Mouse (Mus musculus) stomach, postnatal 0 days (tissue): ENCODE measurements around the gene Tmed4. TPM values are rescaled to one million over a fixed set of nuclear protein-coding genes. Genes with fewer than 3 reads are reported as not detected.

Source experiments
- ATAC-seq: fragments of 200-750 bp; cut with Nextera tagmentation; 2 replicates; pipeline ENCODE4 v1.8.0; 2017; ENCODE audit not compliant: low FRiP score, low TSS enrichment
- DNase-seq: peaks from one replicate; pipeline ENCODE4 v3.0.0-alpha.2; 2016; ENCODE audit warnings: low spot score
- H3K27ac ChIP-seq: fragments of 300-500 bp; sonication (generic); replicated peaks from 2 replicates; pipeline ENCODE4 v1.5.1; 2014; ENCODE audit warnings: mild to moderate bottlenecking, control low read depth
- H3K27me3 ChIP-seq: fragments of 300-500 bp; sonication (generic); 2 replicates; pipeline ENCODE4 v1.6.1; 2014; ENCODE audit warnings: low read length; ENCODE audit not compliant: control insufficient read depth, insufficient read depth
- H3K36me3 ChIP-seq: fragments of 300-500 bp; sonication (generic); 2 replicates; pipeline ENCODE4 v1.6.1; 2014; ENCODE audit warnings: low read length, mixed read lengths; ENCODE audit not compliant: control insufficient read depth, insufficient read depth
- H3K4me1 ChIP-seq: fragments of 300-500 bp; sonication (generic); replicated peaks from 2 replicates; pipeline ENCODE4 v1.6.1; 2014; ENCODE audit warnings: antibody characterized with exemption; ENCODE audit not compliant: control insufficient read depth, insufficient read depth
- H3K4me2 ChIP-seq: fragments of 300-500 bp; sonication (generic); replicated peaks from 2 replicates; pipeline ENCODE4 v1.6.1; 2014; ENCODE audit warnings: low read depth, mild to moderate bottlenecking, control low read depth, moderate library complexity
- H3K4me3 ChIP-seq: fragments of 300-500 bp; sonication (generic); 2 replicates; pipeline ENCODE4 v1.5.1; 2014; ENCODE audit warnings: low read depth, low read length, control low read depth
- H3K9ac ChIP-seq: fragments of 300-500 bp; sonication (generic); 2 replicates; pipeline ENCODE4 v1.6.1; 2014; ENCODE audit warnings: mild to moderate bottlenecking, low read length, control low read depth, mixed read lengths
- H3K9me3 ChIP-seq: fragments of 300-500 bp; sonication (generic); 2 replicates; pipeline ENCODE4 v1.6.1; 2016; ENCODE audit warnings: low read length; ENCODE audit not compliant: control insufficient read depth
- CTCF ChIP-seq: IDR thresholded peaks from 2 replicates; pipeline ENCODE4 v1.5.1; 2016; ENCODE audit warnings: antibody characterized with exemption, low read depth, mild to moderate bottlenecking, moderate library complexity
- EP300 ChIP-seq: optimal IDR thresholded peaks from 2 replicates; pipeline ENCODE3; 2016; ENCODE audit warnings: antibody characterized with exemption
- WGBS: fragments of 180-500 bp; shearing (Covaris S2); extraction: QIAGEN DNeasy Blood & Tissue Kit; methylation state at CpG from one replicate; pipeline ENCODE4 v1.1.7; 2014; 5-methylcytosine and 5-hydroxymethylcytosine counted together
- polyA plus RNA-seq: library from polyadenylated mRNA; unstranded; fragments of >200 nt; fragmentation: Nextera tagmentation; extraction: Ambion mirVana; gene quantifications from 2 replicates; pipeline ENCODE4 v1.2.1, GENCODE M21; 2015

Tmed4 gene
- polyA plus RNA-seq, 1 experiment from 2014 or later: 99.8 TPM

DNA sequence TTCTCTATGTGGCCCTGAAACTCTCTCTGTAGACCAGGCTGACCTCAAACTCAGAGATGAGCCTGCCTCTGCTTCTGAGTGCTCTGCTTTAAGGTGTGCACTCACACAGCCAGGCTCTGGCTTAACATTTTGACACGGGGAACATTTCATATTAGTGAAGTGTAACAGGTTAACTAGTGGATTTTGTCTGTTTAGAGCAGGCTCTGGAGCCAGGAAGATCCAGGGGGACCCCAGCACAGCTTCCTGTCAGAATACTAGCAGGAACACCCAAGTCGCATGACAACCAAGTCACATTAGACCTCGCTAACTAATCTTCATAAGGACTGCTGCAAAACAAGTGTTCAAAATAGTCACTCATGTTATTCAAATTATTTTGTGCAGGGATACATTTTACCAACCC lies 16.2 kb upstream of the Tmed4 start:
- Histone ChIP-seq H3K9me3 (no peaks in the 10 kb centered on the region), H3K27me3 (no peaks in the 10 kb centered on the region), H3K36me3 (no peaks in the 10 kb centered on the region), H3K4me2 (peak overlapping the region; percentile 68), H3K9ac (peak overlapping the region; percentile 80; the same call in 1 of the 2 replicates), H3K4me3 (peak overlapping the region; percentile 74), H3K4me1 (no peaks in the 10 kb centered on the region), H3K27ac (peak overlapping the region; percentile 98; the same call in 1 of the 2 replicates)
- ATAC-seq: no peak
- 36% methylated on average over 3 of the region's 3 CpGs for WGBS
- TF ChIP-seq CTCF (no peak), EP300 (no peak)
- no peak for DNase-seq

DNA sequence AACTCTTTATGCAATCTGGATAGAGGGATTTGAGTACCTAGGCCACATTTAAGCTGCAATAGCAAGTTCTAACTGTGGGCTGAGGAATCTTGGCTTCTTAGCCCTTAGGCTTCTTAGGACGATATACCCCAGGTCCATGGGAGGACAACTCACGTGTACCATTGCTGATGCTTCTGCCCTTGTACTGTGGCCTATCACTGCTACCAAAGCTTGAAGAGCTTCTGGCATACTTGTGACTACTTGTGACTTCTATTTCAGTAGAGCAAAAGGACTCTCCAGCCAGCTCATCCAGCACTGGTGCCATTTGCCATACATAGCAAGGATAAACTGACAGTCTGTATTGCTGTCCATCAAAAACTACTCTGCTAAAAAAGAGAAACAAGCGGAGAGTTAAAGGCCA lies 15.5 kb upstream of the Tmed4 start:
- no peak overlapping the region for H3K4me2 ChIP-seq
- TF ChIP-seq CTCF: no peak
- no peak overlapping the region for H3K9ac ChIP-seq

DNA sequence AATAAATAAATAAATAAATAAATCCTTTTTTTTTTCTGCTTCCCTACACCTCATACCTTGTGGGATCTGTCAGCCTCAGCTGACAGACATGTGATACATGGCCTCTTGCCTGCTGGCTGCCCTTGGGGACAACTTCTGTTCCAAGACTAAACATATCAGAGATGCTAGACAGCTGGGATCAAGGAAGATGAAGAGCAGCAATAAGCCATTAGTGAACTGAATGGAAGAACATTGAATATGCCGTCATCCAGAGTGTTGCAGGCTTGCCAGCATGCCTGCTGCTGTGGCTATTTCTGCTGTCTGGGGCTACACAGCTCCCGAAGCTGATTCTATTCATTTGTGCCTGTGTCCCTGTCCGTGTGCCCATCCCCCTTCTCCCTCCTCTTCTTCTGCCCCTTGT lies 8.3 kb upstream of the Tmed4 start:
- Histone ChIP-seq H3K9me3 (no peaks in the 10 kb centered on the region; the same call in 1 of the 2 replicates), H3K36me3 (no peaks in the 10 kb centered on the region), H3K27ac (no peak overlapping the region), H3K4me1 (no peaks in the 10 kb centered on the region), H3K9ac (no peak overlapping the region), H3K4me2 (no peak overlapping the region), H3K4me3 (no peak overlapping the region), H3K27me3 (no peaks in the 10 kb centered on the region)
- ATAC-seq (no peak), DNase-seq (no peak)
- WGBS: 62% methylated on average over 3 of the region's 3 CpGs
- TF ChIP-seq CTCF (no peak), EP300 (no peak)

More for the DNA sequence above, 15.5 kb upstream of the Tmed4 start:
- DNase-seq: no peak
- H3K27me3 ChIP-seq: no peaks in the 10 kb centered on the region
- no peaks in the 10 kb centered on the region for H3K36me3 ChIP-seq
- no peaks in the 10 kb centered on the region for H3K4me1 ChIP-seq
- no peak for ATAC-seq
- H3K4me3 ChIP-seq: no peak overlapping the region
- no peaks in the 10 kb centered on the region for H3K9me3 ChIP-seq
- WGBS: 94% methylated on average over 3 of the region's 3 CpGs
- no peak overlapping the region for H3K27ac ChIP-seq

DNA sequence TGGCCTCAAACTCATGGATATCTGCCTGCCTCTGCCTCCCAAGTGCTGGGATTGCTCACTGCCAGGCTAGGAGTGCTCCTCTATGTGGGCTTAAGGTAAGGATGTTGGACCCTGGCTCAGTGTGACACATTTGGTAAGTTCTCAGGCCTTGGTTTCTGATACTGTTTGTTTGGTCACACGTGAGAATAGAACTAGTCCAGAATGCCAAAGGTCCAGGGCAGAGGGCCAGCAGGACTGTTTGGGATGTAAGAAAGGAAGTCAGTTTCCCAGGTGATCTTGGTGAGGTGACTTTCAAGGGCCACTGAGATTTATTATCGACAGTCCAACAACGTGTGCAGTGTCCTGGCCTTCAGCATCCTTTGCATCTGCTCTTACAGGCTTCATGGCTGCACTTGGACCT lies 1.8 kb upstream of the Tmed4 start:
- no peak for ATAC-seq
- Histone ChIP-seq H3K36me3 (0 out of 2 replicates have a peak, but pooled peaks cover under 1% of the 10 kb centered on the region), H3K27me3 (no peaks in the 10 kb centered on the region), H3K9ac (no peak overlapping the region), H3K4me3 (no peak overlapping the region), H3K9me3 (no peaks in the 10 kb centered on the region; the same call in 1 of the 2 replicates), H3K27ac (no peak overlapping the region), H3K4me1 (peaks cover 5% of the 10 kb centered on the region; the same call in 1 of the 2 replicates), H3K4me2 (no peak overlapping the region)
- no peak for DNase-seq
- TF ChIP-seq EP300: no peak
- 74% methylated on average over 3 of the region's 3 CpGs for WGBS

DNA sequence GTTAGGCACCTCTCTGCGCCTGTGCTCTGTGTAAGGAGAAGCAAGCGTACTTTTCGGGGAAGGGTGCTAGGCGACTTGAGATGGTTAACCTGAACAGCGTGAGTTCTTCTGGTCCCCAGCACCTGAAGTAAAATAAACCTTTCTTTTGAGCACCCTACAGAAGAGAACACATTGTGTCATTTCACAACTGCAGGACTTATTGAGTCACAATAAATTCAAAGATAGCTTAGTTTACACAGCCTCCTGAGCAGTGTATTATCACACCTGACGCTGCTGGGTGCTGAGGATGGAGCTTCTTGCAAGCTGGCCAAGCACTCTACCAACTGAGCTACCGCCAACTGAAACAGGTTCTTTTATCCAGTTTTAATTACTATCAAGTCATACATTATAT lies 419 bp upstream of the Tmed4 start:
- H3K27me3 ChIP-seq: no peaks in the 10 kb centered on the region
- 21% methylated on average over 7 of the region's 7 CpGs for WGBS
- no peaks in the 10 kb centered on the region for H3K9me3 ChIP-seq
- H3K4me1 ChIP-seq: peaks cover 5% of the 10 kb centered on the region; the same call in 1 of the 2 replicates
- no peak for TF ChIP-seq EP300
- TF ChIP-seq CTCF: no peak
- peak overlapping the region; percentile 84 for H3K4me3 ChIP-seq
- peak overlapping the region; percentile 87; the same call in 1 of the 2 replicates for H3K9ac ChIP-seq
- peak overlapping the region; percentile 92 for H3K4me2 ChIP-seq
- no peak for DNase-seq
- ATAC-seq: peak; percentile 65; the same call in 1 of the 2 replicates
- peak overlapping the region; percentile 75 for H3K27ac ChIP-seq
- peaks cover 5% of the 10 kb centered on the region; the same call in 1 of the 2 replicates for H3K36me3 ChIP-seq

DNA sequence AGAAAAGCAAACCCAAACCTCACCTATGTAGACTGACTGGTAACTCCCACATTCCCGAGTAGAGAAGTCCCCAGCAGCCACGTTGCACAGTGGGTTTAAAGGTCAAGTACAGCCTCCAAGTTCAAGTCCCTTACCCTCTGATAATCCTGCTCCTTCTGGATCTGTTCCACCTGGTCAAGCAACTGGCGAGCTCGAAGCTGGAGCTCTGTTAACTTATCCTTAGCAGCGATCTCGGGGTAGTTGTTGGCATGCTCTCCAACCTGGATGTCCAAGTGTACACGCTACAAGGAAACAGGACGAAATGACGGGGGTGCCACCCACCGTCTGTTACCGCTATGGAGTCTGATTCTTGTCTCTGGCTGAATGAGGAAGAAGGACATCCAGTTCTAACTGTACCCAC lies 1.1 kb downstream of the Tmed4 start:
- Histone ChIP-seq H3K4me3 (peak overlapping the region; percentile 84), H3K9ac (peak overlapping the region; percentile 87; the same call in 1 of the 2 replicates), H3K27me3 (no peaks in the 10 kb centered on the region), H3K36me3 (peaks cover 5% of the 10 kb centered on the region; the same call in 1 of the 2 replicates), H3K4me2 (peak overlapping the region; percentile 92), H3K9me3 (no peaks in the 10 kb centered on the region), H3K27ac (peak overlapping the region; percentile 56; the same call in 1 of the 2 replicates), H3K4me1 (peaks cover 5% of the 10 kb centered on the region; the same call in 1 of the 2 replicates)
- TF ChIP-seq CTCF (no peak), EP300 (no peak)
- 33% methylated on average over 11 of the region's 11 CpGs for WGBS
- peak; percentile 39 for DNase-seq
- ATAC-seq: peak; percentile 33; the same call in 1 of the 2 replicates
